Mouse (Mus musculus): ENCODE measurements around the gene Dgkz.

GRCm38 (mm10) chr2:92006983-92007921, 31.6 kb upstream of the Dgkz start:
- TF ChIP-seq EP300 (optimal IDR thresholded peaks at IDR 0.05) (no peak), CTCF (IDR thresholded peaks at IDR 0.05; ENCODE audit: low read depth) (peak; percentile 81)
